Mouse (Mus musculus) liver, postnatal 0 days (tissue): ENCODE data around the gene Cep170. TPM values are rescaled to one million over a fixed set of nuclear protein-coding genes. Genes with fewer than 3 reads are reported as not detected.

Experiments used
- ATAC-seq: fragments of 200-750 bp; cut with Nextera tagmentation; 2 replicates; pipeline ENCODE4 v1.8.0; 2017; ENCODE audit warnings: mild to moderate bottlenecking, moderate library complexity
- DNase-seq: peaks from one replicate; pipeline ENCODE4 v3.0.0-alpha.2; 2016
- H3K27ac ChIP-seq: fragments of 300-500 bp; sonication (generic); 2 replicates; pipeline ENCODE4 v1.5.1; 2014; ENCODE audit warnings: antibody characterized with exemption, moderate library complexity, mild to moderate bottlenecking, low read depth
- H3K27me3 ChIP-seq: fragments of 300-500 bp; sonication (generic); 2 replicates; pipeline ENCODE4 v1.6.1; 2014; ENCODE audit warnings: low read length, control low read depth, mixed read lengths; ENCODE audit not compliant: insufficient read depth
- H3K36me3 ChIP-seq: fragments of 300-500 bp; sonication (generic); replicated peaks from 2 replicates; pipeline ENCODE4 v1.6.1; 2014; ENCODE audit warnings: mild to moderate bottlenecking, control low read depth, low read length, moderate library complexity, mixed read lengths; ENCODE audit not compliant: insufficient read depth
- H3K4me1 ChIP-seq: fragments of 300-500 bp; sonication (generic); 2 replicates; pipeline ENCODE4 v1.6.1; 2014; ENCODE audit warnings: antibody characterized with exemption, mild to moderate bottlenecking, control low read depth; ENCODE audit not compliant: insufficient read depth
- H3K4me2 ChIP-seq: fragments of 300-500 bp; sonication (generic); 2 replicates; pipeline ENCODE4 v1.6.1; 2014; ENCODE audit warnings: low read depth, mild to moderate bottlenecking, low read length, moderate library complexity, mixed read lengths
- H3K4me3 ChIP-seq: fragments of 300-500 bp; sonication (generic); 2 replicates; pipeline ENCODE4 v1.5.1; 2014; ENCODE audit warnings: low read depth, low read length
- H3K9ac ChIP-seq: fragments of 300-500 bp; sonication (generic); replicated peaks from 2 replicates; pipeline ENCODE4 v1.6.1; 2014; ENCODE audit warnings: mild to moderate bottlenecking, moderate library complexity
- H3K9me3 ChIP-seq: fragments of 300-500 bp; sonication (generic); 2 replicates; pipeline ENCODE4 v1.6.1; 2016; ENCODE audit warnings: mild to moderate bottlenecking, control low read depth, low read length, mixed read lengths
- CTCF ChIP-seq: sonication (generic); IDR thresholded peaks from 2 replicates; pipeline ENCODE4 v1.5.1; 2016; ENCODE audit warnings: antibody characterized with exemption, low read depth
- EP300 ChIP-seq: IDR thresholded peaks from 2 replicates; pipeline ENCODE4 v1.6.1; 2016; ENCODE audit warnings: antibody characterized with exemption, low read depth, mild to moderate bottlenecking
- WGBS: fragments of 180-500 bp; shearing (Covaris S2); extraction: QIAGEN DNeasy Blood & Tissue Kit; methylation state at CpG from one replicate; pipeline ENCODE4 v1.1.7; 2014; ENCODE audit not compliant: insufficient replicate concordance; 5-methylcytosine and 5-hydroxymethylcytosine counted together
- polyA plus RNA-seq: library from polyadenylated mRNA; unstranded; fragments of >200 nt; fragmentation: Nextera tagmentation; extraction: Ambion mirVana; gene quantifications from 2 replicates; pipeline ENCODE4 v1.2.1, GENCODE M21; 2015

The Cep170 gene
- polyA plus RNA-seq = 2.6 and 4.4 TPM in 2 replicates

DNA sequence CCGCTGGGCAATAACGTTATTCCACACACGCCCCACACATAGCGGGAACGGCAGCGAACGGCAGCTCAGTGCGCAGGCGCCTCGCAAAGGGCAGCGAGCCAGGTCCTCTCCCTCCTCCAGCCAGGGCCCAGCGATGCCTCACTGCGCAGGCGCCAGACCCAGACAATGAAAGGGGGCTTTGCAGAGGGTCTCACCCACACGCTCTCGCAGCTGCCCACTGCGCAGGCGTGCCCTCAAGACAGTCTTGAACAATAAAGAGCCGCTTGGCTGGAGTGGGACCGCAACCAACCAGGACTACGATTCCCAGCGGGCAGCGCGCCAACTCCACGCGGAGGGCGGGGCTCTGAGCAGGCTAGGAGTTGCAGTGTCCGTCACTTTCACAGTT, at the start of gene Cep170:
Gene Cep170, minus strand, starts transcription at position 32 of the 385 bp plus-strand sequence.
- H3K4me1 ChIP-seq = peaks cover 27% of the 10 kb centered on the region
- ATAC-seq = peak; percentile 77
- H3K4me2 ChIP-seq = peak within 1 kb of the TSS; percentile 89
- WGBS = 0% methylated on average over 28 of the region's 28 CpGs
- H3K27ac ChIP-seq = peak within 1 kb of the TSS; percentile 94
- no peaks in the 10 kb centered on the region for H3K9me3 ChIP-seq
- no peaks in the 10 kb centered on the region for H3K36me3 ChIP-seq
- peak within 1 kb of the TSS; percentile 93 for H3K9ac ChIP-seq
- peak within 1 kb of the TSS; percentile 97 for H3K4me3 ChIP-seq
- no peak for TF ChIP-seq EP300
- no peak for TF ChIP-seq CTCF
- H3K27me3 ChIP-seq = no peaks in the 10 kb centered on the region
- DNase-seq = peak; percentile 95

DNA sequence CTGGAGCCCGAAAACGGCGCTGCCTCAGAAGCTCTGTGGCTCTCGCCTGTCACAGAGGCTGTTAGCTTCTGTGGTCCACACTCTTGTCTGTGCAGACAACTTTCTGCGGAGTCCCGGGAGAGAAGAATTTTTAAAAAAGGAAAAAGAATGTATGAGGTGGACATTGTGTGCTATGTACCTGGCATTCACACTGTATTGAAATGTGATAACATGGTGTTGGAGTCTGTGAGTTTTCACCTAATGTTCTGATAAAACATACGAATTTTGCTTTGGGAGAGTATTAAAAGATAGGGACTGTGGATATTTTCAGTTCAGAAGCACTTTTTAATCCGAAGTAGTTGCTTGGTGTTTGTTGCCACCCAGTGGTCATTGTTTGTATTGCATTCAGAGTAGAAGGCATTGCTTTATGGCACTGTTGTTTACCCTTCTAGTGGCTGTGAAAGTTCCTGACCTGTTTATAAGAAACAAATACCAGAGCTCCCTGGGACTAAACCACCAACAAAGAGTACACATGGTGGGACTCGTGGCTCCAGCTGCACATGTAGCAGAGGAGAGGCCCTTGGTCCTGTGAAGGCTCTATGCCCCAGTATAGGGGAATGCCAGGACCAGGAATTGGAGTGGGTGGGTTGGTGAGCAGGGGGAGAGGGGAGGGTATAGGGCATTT, 48.2 kb upstream of the Cep170 start:
- peak; percentile 91 for TF ChIP-seq CTCF
- TF ChIP-seq EP300 = no peak
- Histone ChIP-seq H3K27me3 (no peaks in the 10 kb centered on the region), H3K36me3 (no peaks in the 10 kb centered on the region), H3K9me3 (no peaks in the 10 kb centered on the region), H3K4me2 (no peak overlapping the region), H3K27ac (no peak overlapping the region), H3K9ac (no peak overlapping the region), H3K4me1 (no peaks in the 10 kb centered on the region), H3K4me3 (no peak overlapping the region)
- peak; percentile 61 for DNase-seq
- 55% methylated on average over 9 of the region's 9 CpGs for WGBS
- peak; percentile 36; the same call in 1 of the 2 replicates for ATAC-seq

DNA sequence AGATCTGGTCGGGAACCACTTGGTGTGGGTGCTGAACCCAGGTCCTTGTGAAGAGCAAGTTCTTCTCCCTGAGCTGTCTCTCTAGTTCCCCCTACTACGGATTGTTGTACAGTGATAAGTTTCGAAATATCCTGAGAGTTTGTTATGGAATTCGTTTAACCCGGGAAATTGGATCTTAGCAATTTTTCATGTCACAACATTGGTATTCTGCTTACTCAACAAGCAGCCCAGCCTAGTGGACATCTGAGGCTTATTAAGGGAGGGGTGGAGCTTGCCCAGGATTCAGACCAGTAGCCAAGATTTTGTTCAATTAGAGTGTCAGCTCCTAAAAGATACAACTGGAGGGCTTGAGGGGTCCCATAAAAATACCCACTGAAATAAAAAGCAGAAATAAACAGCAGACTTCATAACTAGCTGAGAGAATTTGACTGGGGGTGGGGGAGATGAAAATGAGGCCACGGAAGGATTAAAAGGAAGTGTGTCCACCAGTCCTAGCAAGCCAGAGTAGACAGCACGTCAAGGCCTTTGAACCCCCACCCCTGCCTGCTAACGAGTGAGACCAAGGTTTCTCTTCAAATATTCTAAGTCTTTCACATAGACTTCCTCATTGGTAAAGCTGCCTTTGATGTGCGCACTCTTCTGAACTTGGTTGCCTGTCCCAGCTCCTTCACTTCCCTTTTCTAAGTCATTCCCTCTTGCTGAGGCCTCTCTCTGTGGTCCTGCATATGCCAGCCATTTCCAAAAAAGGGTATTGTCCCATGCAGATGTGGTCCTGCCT, 39.1 kb upstream of the Cep170 start:
- 60% methylated on average over 9 of the region's 9 CpGs for WGBS
- DNase-seq (no peak), ATAC-seq (0 out of 2 replicates have a peak, but pooled peaks have one; percentile 10)
- no peaks in the 10 kb centered on the region for H3K27me3 ChIP-seq
- no peak overlapping the region for H3K9ac ChIP-seq
- H3K36me3 ChIP-seq = peaks cover 8% of the 10 kb centered on the region; the same call in 1 of the 2 replicates
- no peak overlapping the region for H3K4me2 ChIP-seq
- TF ChIP-seq EP300 (no peak), CTCF (no peak)
- no peak overlapping the region for H3K4me3 ChIP-seq
- no peaks in the 10 kb centered on the region for H3K4me1 ChIP-seq
- no peak overlapping the region for H3K27ac ChIP-seq
- H3K9me3 ChIP-seq = peaks cover 5% of the 10 kb centered on the region; the same call in 1 of the 2 replicates

DNA sequence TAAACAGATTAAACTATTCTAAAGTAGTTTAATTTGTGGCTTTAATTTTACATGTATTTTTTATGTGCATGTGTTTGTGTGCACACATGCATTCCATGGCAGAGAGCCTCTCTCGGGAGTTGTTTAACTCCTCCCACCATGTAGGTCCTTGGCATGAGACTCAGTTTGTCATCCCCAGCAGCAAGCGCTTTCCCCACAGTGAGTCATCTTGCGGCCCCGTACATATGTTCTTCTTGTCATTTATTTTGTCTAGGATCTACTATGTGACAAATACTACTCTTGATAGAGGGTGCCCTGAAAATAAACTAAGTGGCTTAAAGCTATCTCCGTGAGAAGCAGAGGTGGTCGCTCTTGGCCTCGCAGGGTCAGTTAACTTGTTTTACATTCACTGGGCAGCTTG, 37.5 kb upstream of the Cep170 start:
- Histone ChIP-seq H3K4me1 (no peaks in the 10 kb centered on the region), H3K36me3 (peaks cover 12% of the 10 kb centered on the region; the same call in 1 of the 2 replicates), H3K9me3 (peaks cover 5% of the 10 kb centered on the region; the same call in 1 of the 2 replicates), H3K4me2 (no peak overlapping the region), H3K4me3 (no peak overlapping the region), H3K27ac (no peak overlapping the region), H3K9ac (no peak overlapping the region), H3K27me3 (no peaks in the 10 kb centered on the region)
- no peak for TF ChIP-seq EP300
- DNase-seq (no peak), ATAC-seq (no peak)
- WGBS = 88% methylated on average over 7 of the region's 7 CpGs

DNA sequence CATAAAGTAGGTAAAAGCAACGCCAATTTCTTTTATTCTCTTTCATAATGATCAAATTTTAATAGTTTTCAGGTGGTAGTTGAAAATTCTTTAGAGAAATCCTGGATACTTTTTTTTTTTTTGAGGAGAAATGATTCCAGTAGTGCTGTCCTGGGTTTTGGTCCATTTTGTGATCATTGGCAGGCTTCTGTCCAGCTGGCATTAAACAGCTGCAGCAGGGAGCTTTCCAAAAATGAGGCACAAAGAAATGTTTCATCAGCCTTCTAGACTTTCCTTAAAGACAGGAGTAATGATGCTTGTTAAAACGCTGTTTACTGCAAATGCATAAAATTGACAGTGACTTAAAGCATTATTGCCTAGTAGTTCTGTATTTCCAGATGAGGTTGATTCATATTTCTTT, 35.5 kb upstream of the Cep170 start:
- no peaks in the 10 kb centered on the region for H3K4me1 ChIP-seq
- DNase-seq = no peak
- 81% methylated on average over 2 of the region's 2 CpGs for WGBS
- H3K27me3 ChIP-seq = no peaks in the 10 kb centered on the region
- no peak overlapping the region for H3K27ac ChIP-seq
- peaks cover 5% of the 10 kb centered on the region; the same call in 1 of the 2 replicates for H3K9me3 ChIP-seq
- H3K36me3 ChIP-seq = peaks cover 14% of the 10 kb centered on the region
- TF ChIP-seq EP300 (no peak), CTCF (no peak)
- H3K4me2 ChIP-seq = no peak overlapping the region
- H3K4me3 ChIP-seq = no peak overlapping the region
- ATAC-seq = no peak
- no peak overlapping the region for H3K9ac ChIP-seq

DNA sequence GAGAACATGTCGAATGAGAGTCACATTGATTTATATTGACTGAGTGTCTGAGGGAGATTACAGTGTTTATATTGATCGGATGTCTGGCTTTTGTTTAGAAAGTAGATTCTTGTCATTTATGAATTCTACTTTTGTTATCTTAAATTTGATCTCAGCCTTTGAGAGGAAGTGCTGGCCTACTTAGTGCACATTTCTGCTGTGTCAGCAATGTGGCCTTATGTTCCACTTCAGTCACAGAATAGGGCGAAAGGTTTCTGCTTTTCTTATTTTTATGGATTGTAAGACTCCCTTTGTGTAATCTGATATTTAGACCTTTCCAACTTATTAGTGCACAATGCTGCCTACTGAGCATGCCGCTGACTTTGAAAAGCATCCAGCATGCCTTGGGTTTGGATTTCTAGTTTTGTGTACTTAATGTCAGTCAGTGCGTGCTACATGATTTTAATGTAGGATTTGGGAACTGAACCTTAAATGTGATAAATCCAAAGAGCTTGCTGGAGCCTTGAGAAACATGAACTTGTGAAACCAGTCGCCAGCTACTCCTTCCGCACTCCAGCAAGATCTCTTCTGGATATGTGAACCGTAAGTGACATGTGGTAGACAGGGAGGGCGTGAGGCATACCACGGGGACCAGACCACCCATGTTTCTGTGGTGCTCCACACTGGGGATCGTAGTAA, 34.9 kb upstream of the Cep170 start:
- H3K9ac ChIP-seq = no peak overlapping the region
- no peak overlapping the region for H3K4me2 ChIP-seq
- no peak overlapping the region for H3K4me3 ChIP-seq
- no peak for DNase-seq
- peaks cover 5% of the 10 kb centered on the region; the same call in 1 of the 2 replicates for H3K9me3 ChIP-seq
- H3K27me3 ChIP-seq = no peaks in the 10 kb centered on the region
- no peaks in the 10 kb centered on the region for H3K4me1 ChIP-seq
- TF ChIP-seq EP300 (no peak), CTCF (no peak)
- H3K36me3 ChIP-seq = peaks cover 18% of the 10 kb centered on the region
- no peak overlapping the region for H3K27ac ChIP-seq
- ATAC-seq = no peak
- WGBS = 82% methylated on average over 11 of the region's 11 CpGs
